Mouse (Mus musculus) G1E (cell line): ENCODE measurements at regions not wholly inside any gene's neighbourhood (a gene's known extent, or its start where the extent isn't known, plus 50 kb on each side); places are given as distances from the start of the nearest gene placed in this dataset.

Experiments
- ATAC-seq: 2 replicates; pipeline ENCODE4 v1.8.0; 2016; ENCODE audit warnings: mild to moderate bottlenecking; ENCODE audit not compliant: insufficient number of reproducible peaks, poor library complexity, low FRiP score, severe bottlenecking; ENCODE audit errors: extremely low read depth
- DNase-seq: peaks from one replicate; pipeline ENCODE4 v3.0.0; 2012; ENCODE audit warnings: low spot score
- H3K27me3 ChIP-seq: 2 replicates; pipeline ENCODE4 v1.6.1; 2012; ENCODE audit warnings: mild to moderate bottlenecking, low read length, inconsistent platforms; ENCODE audit not compliant: insufficient read depth
- H3K36me3 ChIP-seq: replicated peaks from 2 replicates; pipeline ENCODE3; 2012; ENCODE audit warnings: mild to moderate bottlenecking, inconsistent platforms
- H3K4me1 ChIP-seq: 2 replicates; pipeline ENCODE4 v1.6.1; 2012; ENCODE audit warnings: low read depth, low read length, inconsistent platforms, mixed read lengths; ENCODE audit not compliant: insufficient read depth
- H3K4me3 ChIP-seq: 2 replicates; pipeline ENCODE4 v1.5.1; 2012; ENCODE audit warnings: low read depth, mild to moderate bottlenecking, inconsistent platforms, low read length, moderate library complexity, mixed read lengths
- H3K9me3 ChIP-seq: replicated peaks from 2 replicates; pipeline ENCODE4 v1.6.1; 2012; ENCODE audit warnings: inconsistent platforms
- CTCF ChIP-seq: IDR thresholded peaks from 2 replicates; pipeline ENCODE4 v1.5.1; 2012; ENCODE audit warnings: low read depth, low read length, inconsistent platforms, mixed read lengths
- GATA1 ChIP-seq: IDR thresholded peaks from 2 replicates; pipeline ENCODE4 v1.6.1; 2012; ENCODE audit warnings: borderline replicate concordance, low read length, inconsistent platforms, mixed read lengths
- GATA2 ChIP-seq: IDR thresholded peaks from 2 replicates; pipeline ENCODE4 v1.6.1; 2012; ENCODE audit warnings: low read depth, low read length, inconsistent platforms, borderline replicate concordance
- POLR2AphosphoS5 ChIP-seq: IDR thresholded peaks from 2 replicates; pipeline ENCODE4 v1.6.1; 2012; ENCODE audit warnings: low read depth, low read length, inconsistent platforms; ENCODE audit not compliant: insufficient replicate concordance
- TAL1 ChIP-seq: conservative IDR thresholded peaks from 2 replicates; pipeline ENCODE4 v1.6.1; 2012; ENCODE audit warnings: low read depth, low read length, inconsistent platforms, mixed read lengths

GRCm38 (mm10) chr12:51211691-51212090 is 136.2 kb upstream of the G2e3 start:
- DNase-seq (no peak), ATAC-seq (no peak)
- H3K9me3 ChIP-seq: 0 out of 2 replicates have a peak, but pooled peaks cover 2% of the 10 kb centered on the region
- H3K4me3 ChIP-seq: no peak overlapping the region
- H3K4me1 ChIP-seq: no peaks in the 10 kb centered on the region
- no peaks in the 10 kb centered on the region for H3K27me3 ChIP-seq
- H3K36me3 ChIP-seq: no peaks in the 10 kb centered on the region
- TF ChIP-seq GATA1: no peak
- no peak for TF ChIP-seq TAL1
- TF ChIP-seq CTCF: no peak
- TF ChIP-seq POLR2AphosphoS5: no peak
- TF ChIP-seq GATA2: no peak

GRCm38 (mm10) chr12:51196289-51196688 is 151.6 kb upstream of the G2e3 start:
- DNase-seq (no peak), ATAC-seq (no peak)
- no peak for TF ChIP-seq GATA2
- no peak for TF ChIP-seq CTCF
- no peak for TF ChIP-seq GATA1
- TF ChIP-seq POLR2AphosphoS5: no peak
- no peak overlapping the region for H3K4me3 ChIP-seq
- no peaks in the 10 kb centered on the region; the same call in 1 of the 2 replicates for H3K9me3 ChIP-seq
- H3K4me1 ChIP-seq: no peaks in the 10 kb centered on the region
- no peaks in the 10 kb centered on the region for H3K27me3 ChIP-seq
- no peaks in the 10 kb centered on the region for H3K36me3 ChIP-seq

- H3K4me1 ChIP-seq: no peaks in the 10 kb centered on the region
- TF ChIP-seq CTCF: no peak
- no peak for TF ChIP-seq GATA1
- no peak for TF ChIP-seq POLR2AphosphoS5
- no peak for TF ChIP-seq GATA2
- no peak for TF ChIP-seq TAL1
- H3K9me3 ChIP-seq: no peaks in the 10 kb centered on the region; the same call in 1 of the 2 replicates
- H3K36me3 ChIP-seq: no peaks in the 10 kb centered on the region
- no peak overlapping the region for H3K4me3 ChIP-seq
- no peaks in the 10 kb centered on the region for H3K27me3 ChIP-seq
- no peak for ATAC-seq
- DNase-seq: no peak
Measured at GRCm38 (mm10) chr12:51195136-51195535, 152.7 kb upstream of the G2e3 start.

- 0 out of 2 replicates have a peak, but pooled peaks cover 2% of the 10 kb centered on the region for H3K9me3 ChIP-seq
- H3K36me3 ChIP-seq: no peaks in the 10 kb centered on the region
- DNase-seq (no peak), ATAC-seq (no peak)
- no peaks in the 10 kb centered on the region for H3K4me1 ChIP-seq
- TF ChIP-seq GATA2 (no peak), CTCF (no peak), TAL1 (no peak), POLR2AphosphoS5 (no peak), GATA1 (no peak)
- no peaks in the 10 kb centered on the region for H3K27me3 ChIP-seq
- no peak overlapping the region for H3K4me3 ChIP-seq
Measured at GRCm38 (mm10) chr12:51190754-51191153, 157.1 kb upstream of the G2e3 start.

- DNase-seq (no peak), ATAC-seq (no peak)
- Histone ChIP-seq H3K27me3 (no peaks in the 10 kb centered on the region), H3K4me3 (no peak overlapping the region), H3K9me3 (0 out of 2 replicates have a peak, but pooled peaks cover 3% of the 10 kb centered on the region), H3K4me1 (no peaks in the 10 kb centered on the region), H3K36me3 (no peaks in the 10 kb centered on the region)
- TF ChIP-seq CTCF (no peak), GATA2 (no peak), POLR2AphosphoS5 (no peak)
Measured at GRCm38 (mm10) chr12:51190186-51190585, 157.7 kb upstream of the G2e3 start.

GRCm38 (mm10) chr12:51188229-51188628 is 159.6 kb upstream of the G2e3 start:
- DNase-seq (no peak), ATAC-seq (no peak)
- 0 out of 2 replicates have a peak, but pooled peaks cover 6% of the 10 kb centered on the region for H3K9me3 ChIP-seq
- H3K27me3 ChIP-seq: no peaks in the 10 kb centered on the region
- no peaks in the 10 kb centered on the region for H3K36me3 ChIP-seq
- H3K4me3 ChIP-seq: no peak overlapping the region
- no peaks in the 10 kb centered on the region for H3K4me1 ChIP-seq
- TF ChIP-seq GATA2 (no peak), GATA1 (no peak), TAL1 (no peak), CTCF (no peak), POLR2AphosphoS5 (no peak)
